Mouse (Mus musculus): ENCODE data around the gene Cpt1c.

- no peak for TF ChIP-seq CTCF (IDR thresholded peaks at IDR 0.05; ENCODE audit: control insufficient read depth, insufficient read depth, insufficient read length)
- TF ChIP-seq CEBPB (IDR thresholded peaks at IDR 0.05; ENCODE audit: low read depth): no peak
- TF ChIP-seq USF1 (IDR thresholded peaks at IDR 0.05; ENCODE audit: low read depth): no peak
- no peak for TF ChIP-seq MAX (IDR thresholded peaks at IDR 0.05)
- TF ChIP-seq FOSL1 (IDR thresholded peaks at IDR 0.05; ENCODE audit: insufficient read depth, low read length, poor library complexity, severe bottlenecking): no peak
- no peak for TF ChIP-seq MYOG (IDR thresholded peaks at IDR 0.05; ENCODE audit: control insufficient read depth, extremely low read depth, insufficient read length)
Observed at GRCm38 (mm10) chr7:44918219-44918618, 56.4 kb downstream of the Cpt1c start.

All from C2C12 (cell line).